Mouse (Mus musculus): Measurements from ENCODE around the gene Miga1. TPM values are rescaled to one million over a fixed set of nuclear protein-coding genes. Genes with fewer than 3 reads are reported as not detected.
A peak's percentile ranks its signal among the peaks of the same experiment; 100 is the strongest.

The Miga1 gene
- polyA plus RNA-seq (2015; fragmentation: Nextera tagmentation; extraction: Ambion mirVana), result 11.7 and 12.9 TPM in 2 replicates

DNA sequence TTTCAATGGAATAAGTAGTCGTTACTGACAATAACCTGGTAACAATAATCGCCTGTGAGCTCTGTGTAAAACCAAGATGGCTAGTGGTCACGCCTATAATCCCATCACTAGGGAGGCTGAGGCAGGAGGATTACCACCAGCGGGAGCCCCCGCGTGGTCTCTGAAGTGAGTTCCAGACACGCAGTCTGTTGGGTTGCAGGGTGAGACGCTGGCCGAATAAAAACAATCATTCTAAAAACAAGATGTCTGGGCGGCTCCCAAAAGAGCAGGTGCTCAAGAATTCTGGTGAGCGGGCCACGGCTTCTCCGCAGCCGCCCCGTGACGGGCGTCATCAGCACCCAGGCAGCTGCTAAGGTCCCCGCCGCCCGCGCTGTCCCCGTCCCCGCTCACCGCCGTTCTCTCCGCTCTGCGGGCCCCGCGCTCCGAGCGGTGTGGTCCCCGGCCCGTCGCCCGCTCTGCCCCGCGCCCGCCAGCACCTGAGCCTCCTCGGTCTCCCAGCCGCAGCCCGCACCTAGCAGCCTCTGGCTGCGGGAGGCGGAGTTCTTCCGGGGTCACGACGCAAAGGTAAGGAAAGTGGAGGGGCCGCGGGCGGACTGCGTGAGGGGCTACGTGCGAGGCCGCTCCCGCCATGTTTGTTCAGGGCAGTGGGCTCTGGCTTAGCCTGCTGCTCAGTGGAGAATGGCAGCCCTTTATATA, at the start of gene Miga1:
Gene Miga1 (minus strand): TSS at position 546 of the 696 bp plus-strand sequence.
- peak; percentile 83 for ATAC-seq (replicated peaks; ENCODE audit: extremely low read depth, insufficient read depth, low FRiP score)
- Histone ChIP-seq H3K4me1 (ENCODE audit: control insufficient read depth, insufficient read depth, low read length) (peaks cover 5% of the 10 kb centered on the region), H3K9ac (ENCODE audit: low read length) (peak within 1 kb of the TSS; percentile 87), H3K4me3 (ENCODE audit: low read length) (peak within 1 kb of the TSS; percentile 93), H3K27me3 (ENCODE audit: control insufficient read depth, insufficient read depth, low read length) (no peaks in the 10 kb centered on the region), H3K36me3 (ENCODE audit: control insufficient read depth, insufficient read depth) (peaks cover 8% of the 10 kb centered on the region), H3K4me2 (ENCODE audit: low read depth, low read length) (peak within 1 kb of the TSS; percentile 78), H3K27ac (ENCODE audit: low read length) (peak within 1 kb of the TSS; percentile 62), H3K9me3 (replicated peaks; ENCODE audit: control insufficient read depth, low read length) (no peaks in the 10 kb centered on the region)
- 1% methylated on average over 54 of the region's 54 CpGs for WGBS

GRCm38 (mm10) chr3:152384106-152384505, 43.9 kb upstream of the Miga1 start:
- 77% methylated on average over 11 of the region's 11 CpGs for WGBS
- Histone ChIP-seq H3K27ac (ENCODE audit: low read length) (no peak overlapping the region), H3K9ac (ENCODE audit: low read length) (no peak overlapping the region), H3K4me1 (ENCODE audit: control insufficient read depth, insufficient read depth, low read length) (no peaks in the 10 kb centered on the region), H3K4me2 (ENCODE audit: low read depth, low read length) (no peak overlapping the region), H3K36me3 (ENCODE audit: control insufficient read depth, insufficient read depth) (peaks cover 38% of the 10 kb centered on the region), H3K4me3 (ENCODE audit: low read length) (no peak overlapping the region), H3K9me3 (replicated peaks; ENCODE audit: control insufficient read depth, low read length) (no peaks in the 10 kb centered on the region), H3K27me3 (ENCODE audit: control insufficient read depth, insufficient read depth, low read length) (no peaks in the 10 kb centered on the region)
- no peak for ATAC-seq (replicated peaks; ENCODE audit: extremely low read depth, insufficient read depth, low FRiP score)

DNA sequence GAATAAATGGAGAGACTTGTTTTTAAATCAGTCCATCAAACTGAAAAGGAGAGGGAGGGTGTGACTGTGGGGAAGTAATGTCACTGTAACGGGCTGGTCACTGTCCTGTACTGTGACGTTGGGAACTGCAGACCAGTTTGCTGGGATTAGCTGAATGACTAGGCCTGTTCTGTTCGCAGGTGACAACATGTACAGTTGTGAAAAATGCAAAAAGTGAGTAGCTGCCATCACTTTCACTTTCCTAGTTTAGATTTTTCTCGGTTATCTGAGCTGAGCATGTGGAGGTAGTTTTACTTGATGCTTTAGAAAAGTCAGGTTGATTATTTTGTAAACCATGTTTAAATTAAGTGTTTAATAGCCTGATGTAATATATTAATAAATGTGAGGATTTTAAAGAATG, 35.9 kb upstream of the Miga1 start:
- WGBS, result 82% methylated on average over 4 of the region's 4 CpGs
- ATAC-seq (replicated peaks; ENCODE audit: extremely low read depth, insufficient read depth, low FRiP score), result no peak
- H3K9me3 ChIP-seq (replicated peaks; ENCODE audit: control insufficient read depth, low read length), result no peaks in the 10 kb centered on the region

GRCm38 (mm10) chr3:152364181-152364580, 24.0 kb upstream of the Miga1 start:
- Histone ChIP-seq H3K36me3 (ENCODE audit: control insufficient read depth, insufficient read depth) (peaks cover 61% of the 10 kb centered on the region), H3K4me1 (ENCODE audit: control insufficient read depth, insufficient read depth, low read length) (no peaks in the 10 kb centered on the region), H3K27me3 (ENCODE audit: control insufficient read depth, insufficient read depth, low read length) (no peaks in the 10 kb centered on the region), H3K27ac (ENCODE audit: low read length) (no peak overlapping the region), H3K9ac (ENCODE audit: low read length) (no peak overlapping the region), H3K4me2 (ENCODE audit: low read depth, low read length) (no peak overlapping the region), H3K4me3 (ENCODE audit: low read length) (no peak overlapping the region), H3K9me3 (replicated peaks; ENCODE audit: control insufficient read depth, low read length) (no peaks in the 10 kb centered on the region)
- 89% methylated on average over 2 of the region's 2 CpGs for WGBS
- no peak for ATAC-seq (replicated peaks; ENCODE audit: extremely low read depth, insufficient read depth, low FRiP score)

More for the DNA sequence above, 35.9 kb upstream of the Miga1 start:
- no peak overlapping the region for H3K27ac ChIP-seq (ENCODE audit: low read length)
- H3K27me3 ChIP-seq (ENCODE audit: control insufficient read depth, insufficient read depth, low read length), result no peaks in the 10 kb centered on the region
- H3K36me3 ChIP-seq (ENCODE audit: control insufficient read depth, insufficient read depth), result peaks cover 41% of the 10 kb centered on the region
- no peak overlapping the region for H3K4me2 ChIP-seq (ENCODE audit: low read depth, low read length)
- H3K9ac ChIP-seq (ENCODE audit: low read length), result no peak overlapping the region
- no peaks in the 10 kb centered on the region for H3K4me1 ChIP-seq (ENCODE audit: control insufficient read depth, insufficient read depth, low read length)
- no peak overlapping the region for H3K4me3 ChIP-seq (ENCODE audit: low read length)

GRCm38 (mm10) chr3:152359151-152359550, 18.9 kb upstream of the Miga1 start:
- WGBS, result 84% methylated on average over 7 of the region's 7 CpGs
- H3K27ac ChIP-seq (ENCODE audit: low read length), result no peak overlapping the region
- 0 out of 2 replicates have a peak, but pooled peaks cover 2% of the 10 kb centered on the region for H3K4me1 ChIP-seq (ENCODE audit: control insufficient read depth, insufficient read depth, low read length)
- no peaks in the 10 kb centered on the region for H3K9me3 ChIP-seq (replicated peaks; ENCODE audit: control insufficient read depth, low read length)
- no peak for ATAC-seq (replicated peaks; ENCODE audit: extremely low read depth, insufficient read depth, low FRiP score)
- H3K9ac ChIP-seq (ENCODE audit: low read length), result no peak overlapping the region
- H3K27me3 ChIP-seq (ENCODE audit: control insufficient read depth, insufficient read depth, low read length), result no peaks in the 10 kb centered on the region
- no peak overlapping the region for H3K4me2 ChIP-seq (ENCODE audit: low read depth, low read length)
- no peak overlapping the region for H3K4me3 ChIP-seq (ENCODE audit: low read length)
- peaks cover 36% of the 10 kb centered on the region for H3K36me3 ChIP-seq (ENCODE audit: control insufficient read depth, insufficient read depth)

DNA sequence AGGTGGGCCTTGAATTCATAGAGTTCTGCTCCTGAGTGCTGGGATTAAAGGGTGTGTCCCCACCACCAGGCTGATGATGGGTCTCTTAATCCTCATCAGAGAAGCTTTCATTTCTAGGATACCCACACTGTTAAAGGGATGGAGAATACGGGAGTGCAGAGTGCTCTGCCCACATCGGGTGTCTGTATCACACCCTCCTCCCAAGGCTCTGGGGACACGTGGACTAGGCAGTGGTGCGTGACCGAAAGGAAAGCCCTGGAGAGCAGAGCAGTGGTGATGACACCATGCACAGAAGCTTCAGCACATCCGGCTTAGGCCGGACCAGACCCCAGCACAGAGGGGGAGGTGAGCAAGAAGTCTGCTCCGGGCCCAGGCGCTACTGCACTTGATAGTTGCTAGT, 16.5 kb upstream of the Miga1 start:
- H3K27ac ChIP-seq (ENCODE audit: low read length), result no peak overlapping the region
- H3K9me3 ChIP-seq (replicated peaks; ENCODE audit: control insufficient read depth, low read length), result no peaks in the 10 kb centered on the region
- 86% methylated on average over 9 of the region's 9 CpGs for WGBS
- H3K27me3 ChIP-seq (ENCODE audit: control insufficient read depth, insufficient read depth, low read length), result no peaks in the 10 kb centered on the region
- ATAC-seq (replicated peaks; ENCODE audit: extremely low read depth, insufficient read depth, low FRiP score), result no peak
- no peak overlapping the region for H3K4me2 ChIP-seq (ENCODE audit: low read depth, low read length)
- H3K9ac ChIP-seq (ENCODE audit: low read length), result no peak overlapping the region
- 0 out of 2 replicates have a peak, but pooled peaks cover 2% of the 10 kb centered on the region for H3K4me1 ChIP-seq (ENCODE audit: control insufficient read depth, insufficient read depth, low read length)
- H3K36me3 ChIP-seq (ENCODE audit: control insufficient read depth, insufficient read depth), result peaks cover 16% of the 10 kb centered on the region
- no peak overlapping the region for H3K4me3 ChIP-seq (ENCODE audit: low read length)

DNA sequence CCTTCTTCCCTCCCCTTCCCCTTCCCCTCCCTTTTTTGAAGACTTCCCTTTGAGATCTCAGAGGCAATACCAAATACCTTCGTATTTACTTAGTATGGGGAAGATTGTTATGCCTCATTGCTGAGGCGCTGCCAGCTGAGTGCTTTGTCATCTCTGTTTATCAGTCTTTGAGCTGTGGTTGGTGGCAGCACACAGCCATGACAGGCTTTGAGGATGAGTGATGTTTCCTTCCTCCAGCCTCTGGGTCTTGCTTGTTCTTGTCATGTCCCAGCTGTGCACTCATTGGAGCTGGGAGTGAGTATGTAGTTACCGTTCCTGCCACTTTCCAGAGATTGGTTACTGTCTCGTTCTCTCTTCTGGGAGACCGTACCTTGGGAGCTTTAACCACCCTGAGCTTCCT, 15.2 kb upstream of the Miga1 start:
- H3K4me1 ChIP-seq (ENCODE audit: control insufficient read depth, insufficient read depth, low read length), result 0 out of 2 replicates have a peak, but pooled peaks cover 2% of the 10 kb centered on the region
- H3K27me3 ChIP-seq (ENCODE audit: control insufficient read depth, insufficient read depth, low read length), result no peaks in the 10 kb centered on the region
- ATAC-seq (replicated peaks; ENCODE audit: extremely low read depth, insufficient read depth, low FRiP score), result peak; percentile 45; the same call in 1 of the 2 replicates
- H3K27ac ChIP-seq (ENCODE audit: low read length), result no peak overlapping the region
- no peak overlapping the region for H3K4me2 ChIP-seq (ENCODE audit: low read depth, low read length)
- H3K36me3 ChIP-seq (ENCODE audit: control insufficient read depth, insufficient read depth), result peaks cover 8% of the 10 kb centered on the region; the same call in 1 of the 2 replicates
- WGBS, result 42% methylated on average over 5 of the region's 5 CpGs
- no peaks in the 10 kb centered on the region for H3K9me3 ChIP-seq (replicated peaks; ENCODE audit: control insufficient read depth, low read length)
- H3K9ac ChIP-seq (ENCODE audit: low read length), result no peak overlapping the region
- H3K4me3 ChIP-seq (ENCODE audit: low read length), result no peak overlapping the region

- WGBS, result 72% methylated on average over 10 of the region's 10 CpGs
- Histone ChIP-seq H3K27me3 (ENCODE audit: control insufficient read depth, insufficient read depth, low read length) (no peaks in the 10 kb centered on the region), H3K4me2 (ENCODE audit: low read depth, low read length) (no peak overlapping the region), H3K36me3 (ENCODE audit: control insufficient read depth, insufficient read depth) (0 out of 2 replicates have a peak, but pooled peaks cover 2% of the 10 kb centered on the region), H3K4me3 (ENCODE audit: low read length) (no peak overlapping the region), H3K9me3 (replicated peaks; ENCODE audit: control insufficient read depth, low read length) (no peaks in the 10 kb centered on the region), H3K9ac (ENCODE audit: low read length) (no peak overlapping the region), H3K4me1 (ENCODE audit: control insufficient read depth, insufficient read depth, low read length) (0 out of 2 replicates have a peak, but pooled peaks cover 8% of the 10 kb centered on the region), H3K27ac (ENCODE audit: low read length) (no peak overlapping the region)
- ATAC-seq (replicated peaks; ENCODE audit: extremely low read depth, insufficient read depth, low FRiP score), result 0 out of 2 replicates have a peak, but pooled peaks have one; percentile 19
Measured at GRCm38 (mm10) chr3:152353434-152354177, 13.4 kb upstream of the Miga1 start.

DNA sequence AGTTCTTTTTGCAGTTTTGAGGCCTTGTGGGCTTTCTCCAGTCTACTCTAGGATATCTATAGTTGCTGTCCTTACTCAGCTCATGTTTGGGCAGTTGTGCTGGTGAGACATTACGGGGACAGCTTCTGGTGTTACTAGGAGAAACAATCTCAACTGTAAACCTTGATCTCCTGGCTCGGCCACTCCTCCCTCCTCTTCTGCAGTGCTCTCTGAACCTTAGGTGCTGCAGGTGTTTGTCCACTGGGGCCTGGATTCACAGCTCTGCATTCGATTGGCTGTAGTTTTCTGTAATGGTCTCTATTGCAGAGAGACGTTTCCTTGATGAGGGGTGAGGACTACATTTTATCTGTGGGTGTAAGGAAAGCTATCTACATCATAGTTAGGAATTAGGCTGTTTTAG, 12.1 kb upstream of the Miga1 start:
- H3K4me1 ChIP-seq (ENCODE audit: control insufficient read depth, insufficient read depth, low read length), result peaks cover 14% of the 10 kb centered on the region
- no peak for ATAC-seq (replicated peaks; ENCODE audit: extremely low read depth, insufficient read depth, low FRiP score)
- no peaks in the 10 kb centered on the region for H3K27me3 ChIP-seq (ENCODE audit: control insufficient read depth, insufficient read depth, low read length)
- no peaks in the 10 kb centered on the region for H3K36me3 ChIP-seq (ENCODE audit: control insufficient read depth, insufficient read depth)
- no peak overlapping the region for H3K4me3 ChIP-seq (ENCODE audit: low read length)
- no peak overlapping the region for H3K27ac ChIP-seq (ENCODE audit: low read length)
- H3K4me2 ChIP-seq (ENCODE audit: low read depth, low read length), result no peak overlapping the region
- 75% methylated on average over 4 of the region's 4 CpGs for WGBS
- H3K9ac ChIP-seq (ENCODE audit: low read length), result no peak overlapping the region
- H3K9me3 ChIP-seq (replicated peaks; ENCODE audit: control insufficient read depth, low read length), result no peaks in the 10 kb centered on the region

Measured in heart, embryonic 16.5 days (tissue).